Mouse (Mus musculus) hindbrain, embryonic 12.5 days (tissue): ENCODE measurements around the gene Smarcd3. TPM values are rescaled to one million over a fixed set of nuclear protein-coding genes. Genes with fewer than 3 reads are reported as not detected.

ENCODE experiments used
- ATAC-seq: fragments of 200-750 bp; cut with Nextera tagmentation; 2 replicates; pipeline ENCODE4 v1.8.0; 2017; ENCODE audit warnings: moderate TSS enrichment; ENCODE audit not compliant: low FRiP score
- H3K27ac ChIP-seq: fragments of 300-500 bp; sonication (generic); 2 replicates; pipeline ENCODE4 v1.5.1; 2016; ENCODE audit warnings: mild to moderate bottlenecking
- H3K27me3 ChIP-seq: fragments of 300-500 bp; sonication (generic); 2 replicates; pipeline ENCODE4 v1.6.1; 2016; ENCODE audit warnings: mild to moderate bottlenecking
- H3K36me3 ChIP-seq: fragments of 300-500 bp; sonication (generic); 2 replicates; pipeline ENCODE4 v1.6.1; 2016; ENCODE audit warnings: mild to moderate bottlenecking
- H3K4me1 ChIP-seq: fragments of 300-500 bp; sonication (generic); 2 replicates; pipeline ENCODE4 v1.6.1; 2016
- H3K4me2 ChIP-seq: fragments of 300-500 bp; sonication (generic); replicated peaks from 2 replicates; pipeline ENCODE4 v1.6.1; 2016; ENCODE audit warnings: mild to moderate bottlenecking
- H3K4me3 ChIP-seq: fragments of 300-500 bp; sonication (generic); 2 replicates; pipeline ENCODE4 v1.5.1; 2016; ENCODE audit warnings: mild to moderate bottlenecking
- H3K9ac ChIP-seq: fragments of 300-500 bp; sonication (generic); 2 replicates; pipeline ENCODE4 v1.6.1; 2016; ENCODE audit warnings: mild to moderate bottlenecking, moderate library complexity
- H3K9me3 ChIP-seq: fragments of 300-500 bp; sonication (generic); replicated peaks from 2 replicates; pipeline ENCODE4 v1.6.1; 2016; ENCODE audit warnings: mild to moderate bottlenecking
- WGBS: fragments of 180-500 bp; shearing (Covaris S2); methylation state at CpG from one replicate; pipeline ENCODE4 v1.1.7; 2016; 5-methylcytosine and 5-hydroxymethylcytosine counted together
- polyA plus RNA-seq: library from polyadenylated mRNA; unstranded; fragments of >200 nt; fragmentation: Nextera tagmentation; extraction: Ambion mirVana; gene quantifications from 2 replicates; pipeline ENCODE4 v1.2.1, GENCODE M21; 2016

Gene Smarcd3
- polyA plus RNA-seq, 1 experiment from 2014 or later = 78.4 TPM

GRCm38 (mm10) chr5:24615097-24615496, 9.1 kb downstream of the Smarcd3 start:
- Histone ChIP-seq H3K27ac (no peak overlapping the region), H3K4me1 (peaks cover 14% of the 10 kb centered on the region), H3K9me3 (no peaks in the 10 kb centered on the region), H3K4me2 (no peak overlapping the region), H3K9ac (no peak overlapping the region), H3K4me3 (no peak overlapping the region), H3K27me3 (no peaks in the 10 kb centered on the region), H3K36me3 (no peaks in the 10 kb centered on the region)
- ATAC-seq = no peak
- WGBS = 56% methylated on average over 6 of the region's 6 CpGs

GRCm38 (mm10) chr5:24612302-24612649, 11.9 kb downstream of the Smarcd3 start:
- Histone ChIP-seq H3K4me2 (no peak overlapping the region), H3K4me3 (no peak overlapping the region), H3K27me3 (peaks cover 4% of the 10 kb centered on the region; the same call in 1 of the 2 replicates), H3K4me1 (peaks cover 21% of the 10 kb centered on the region), H3K27ac (peak overlapping the region; percentile 9; the same call in 1 of the 2 replicates), H3K9me3 (no peaks in the 10 kb centered on the region), H3K36me3 (no peaks in the 10 kb centered on the region), H3K9ac (no peak overlapping the region; the same call in 1 of the 2 replicates)
- 74% methylated on average over 5 of the region's 5 CpGs for WGBS
- ATAC-seq = peak; percentile 32; the same call in 1 of the 2 replicates

- H3K9ac ChIP-seq = no peak overlapping the region
- peaks cover 28% of the 10 kb centered on the region for H3K4me1 ChIP-seq
- peaks cover 4% of the 10 kb centered on the region; the same call in 1 of the 2 replicates for H3K27me3 ChIP-seq
- H3K9me3 ChIP-seq = no peaks in the 10 kb centered on the region
- no peak overlapping the region for H3K4me2 ChIP-seq
- H3K4me3 ChIP-seq = no peak overlapping the region
- 53% methylated on average over 7 of the region's 7 CpGs for WGBS
- H3K27ac ChIP-seq = peak overlapping the region; percentile 9
- no peaks in the 10 kb centered on the region for H3K36me3 ChIP-seq
- peak; percentile 64 for ATAC-seq
These were observed 12.6 kb downstream of the Smarcd3 start for GRCm38 (mm10) chr5:24611366-24612301.

GRCm38 (mm10) chr5:24609388-24609787, 14.8 kb downstream of the Smarcd3 start:
- Histone ChIP-seq H3K4me2 (no peak overlapping the region), H3K27me3 (peaks cover 4% of the 10 kb centered on the region; the same call in 1 of the 2 replicates), H3K4me1 (peaks cover 44% of the 10 kb centered on the region), H3K9me3 (no peaks in the 10 kb centered on the region), H3K4me3 (no peak overlapping the region), H3K36me3 (no peaks in the 10 kb centered on the region), H3K9ac (no peak overlapping the region), H3K27ac (no peak overlapping the region)
- 48% methylated on average over 5 of the region's 5 CpGs for WGBS
- no peak for ATAC-seq

- H3K4me2 ChIP-seq = peak overlapping the region; percentile 88
- peaks cover 4% of the 10 kb centered on the region; the same call in 1 of the 2 replicates for H3K27me3 ChIP-seq
- H3K27ac ChIP-seq = peak overlapping the region; percentile 97
- peak overlapping the region; percentile 73 for H3K9ac ChIP-seq
- peak overlapping the region; percentile 53 for H3K4me3 ChIP-seq
- no peaks in the 10 kb centered on the region for H3K36me3 ChIP-seq
- H3K9me3 ChIP-seq = no peaks in the 10 kb centered on the region
- ATAC-seq = no peak
- 12% methylated on average over 14 of the region's 14 CpGs for WGBS
- peaks cover 61% of the 10 kb centered on the region for H3K4me1 ChIP-seq
These were observed 18.1 kb downstream of the Smarcd3 start for GRCm38 (mm10) chr5:24605980-24606665.

- peaks cover 10% of the 10 kb centered on the region; the same call in 1 of the 2 replicates for H3K27me3 ChIP-seq
- peak overlapping the region; percentile 88 for H3K4me2 ChIP-seq
- peak overlapping the region; percentile 97 for H3K27ac ChIP-seq
- 11% methylated on average over 6 of the region's 6 CpGs for WGBS
- ATAC-seq = no peak
- no peaks in the 10 kb centered on the region for H3K9me3 ChIP-seq
- peak overlapping the region; percentile 73 for H3K9ac ChIP-seq
- peak overlapping the region; percentile 53 for H3K4me3 ChIP-seq
- H3K36me3 ChIP-seq = no peaks in the 10 kb centered on the region
- peaks cover 67% of the 10 kb centered on the region for H3K4me1 ChIP-seq
These were observed 18.8 kb downstream of the Smarcd3 start for GRCm38 (mm10) chr5:24605321-24605979.

GRCm38 (mm10) chr5:24604656-24605100, 19.5 kb downstream of the Smarcd3 start:
- H3K4me3 ChIP-seq = peak overlapping the region; percentile 53
- H3K27me3 ChIP-seq = peaks cover 15% of the 10 kb centered on the region; the same call in 1 of the 2 replicates
- H3K36me3 ChIP-seq = no peaks in the 10 kb centered on the region
- peak; percentile 75 for ATAC-seq
- H3K4me1 ChIP-seq = peaks cover 71% of the 10 kb centered on the region
- peak overlapping the region; percentile 73 for H3K9ac ChIP-seq
- H3K4me2 ChIP-seq = peak overlapping the region; percentile 88
- peak overlapping the region; percentile 97 for H3K27ac ChIP-seq
- 1% methylated on average over 44 of the region's 46 CpGs for WGBS
- H3K9me3 ChIP-seq = no peaks in the 10 kb centered on the region

- 17% methylated on average over 12 of the region's 12 CpGs for WGBS
- Histone ChIP-seq H3K4me3 (peak overlapping the region; percentile 53), H3K27me3 (peaks cover 15% of the 10 kb centered on the region; the same call in 1 of the 2 replicates), H3K9me3 (no peaks in the 10 kb centered on the region), H3K9ac (peak overlapping the region; percentile 73), H3K4me1 (peaks cover 71% of the 10 kb centered on the region), H3K36me3 (no peaks in the 10 kb centered on the region), H3K27ac (peak overlapping the region; percentile 97), H3K4me2 (peak overlapping the region; percentile 88)
- peak; percentile 17 for ATAC-seq
These were observed 20.0 kb downstream of the Smarcd3 start for GRCm38 (mm10) chr5:24604080-24604655.

GRCm38 (mm10) chr5:24603431-24604010, 20.7 kb downstream of the Smarcd3 start:
- no peak for ATAC-seq
- 0 out of 2 replicates have a peak overlapping the region, but pooled peaks have one; percentile 53 for H3K4me3 ChIP-seq
- peak overlapping the region; percentile 88 for H3K4me2 ChIP-seq
- no peaks in the 10 kb centered on the region for H3K9me3 ChIP-seq
- peaks cover 11% of the 10 kb centered on the region; the same call in 1 of the 2 replicates for H3K27me3 ChIP-seq
- H3K36me3 ChIP-seq = no peaks in the 10 kb centered on the region
- H3K4me1 ChIP-seq = peaks cover 76% of the 10 kb centered on the region
- 56% methylated on average over 8 of the region's 8 CpGs for WGBS
- peak overlapping the region; percentile 41; the same call in 1 of the 2 replicates for H3K9ac ChIP-seq
- H3K27ac ChIP-seq = peak overlapping the region; percentile 97

- ATAC-seq = peak; percentile 30
- peak overlapping the region; percentile 83 for H3K9ac ChIP-seq
- H3K4me3 ChIP-seq = peak overlapping the region; percentile 53
- no peaks in the 10 kb centered on the region for H3K9me3 ChIP-seq
- H3K4me1 ChIP-seq = peaks cover 83% of the 10 kb centered on the region
- peak overlapping the region; percentile 97 for H3K27ac ChIP-seq
- peak overlapping the region; percentile 88 for H3K4me2 ChIP-seq
- H3K27me3 ChIP-seq = peaks cover 10% of the 10 kb centered on the region; the same call in 1 of the 2 replicates
- no peaks in the 10 kb centered on the region for H3K36me3 ChIP-seq
- 1% methylated on average over 16 of the region's 16 CpGs for WGBS
These were observed 21.4 kb downstream of the Smarcd3 start for GRCm38 (mm10) chr5:24602751-24603343.
